Mouse (Mus musculus): ENCODE measurements around the gene BC048507.
"Not testable (repeated sequence)": the region's sequence is repeated elsewhere in the genome, so short reads cannot be mapped to it uniquely, and the experiment has no call there.

GRCm38 (mm10) chr13:67876049-67876698, 13.0 kb downstream of the BC048507 start:
- TF ChIP-seq MAFK (IDR thresholded peaks at IDR 0.05; ENCODE audit: insufficient read depth, low read depth, low read length); HCFC1 (IDR thresholded peaks at IDR 0.05; ENCODE audit: borderline replicate concordance, insufficient read depth, low read length); ZNF384 (IDR thresholded peaks at IDR 0.05; ENCODE audit: low read depth, low read length); CHD2 (IDR thresholded peaks at IDR 0.05; ENCODE audit: low read depth, low read length): not testable (repeated sequence)

All from ES-E14 (cell line).